Mouse (Mus musculus) bone marrow, adult 2 months (tissue): Measurements from ENCODE around the gene Msrb2. TPM values are rescaled to one million over a fixed set of nuclear protein-coding genes. Genes with fewer than 3 reads are reported as not detected.

Experiments
- H3K27ac ChIP-seq: fragments of 200-500 bp; 2 replicates; pipeline ENCODE4 v1.5.1; 2012; ENCODE audit warnings: low read depth, mild to moderate bottlenecking, control low read depth, inconsistent platforms, low read length; ENCODE audit not compliant: control insufficient read depth, poor library complexity, insufficient read depth
- H3K4me1 ChIP-seq: fragments of 200-500 bp; 2 replicates; pipeline ENCODE4 v1.6.1; 2011; ENCODE audit warnings: low read length; ENCODE audit not compliant: control insufficient read depth, insufficient read depth
- H3K4me3 ChIP-seq: fragments of 200-500 bp; replicated peaks from 2 replicates; pipeline ENCODE3; 2011; ENCODE audit warnings: mild to moderate bottlenecking, low read depth, low read length, control low read depth; ENCODE audit not compliant: control insufficient read depth
- CTCF ChIP-seq: fragments of 200-500 bp; IDR thresholded peaks from 2 replicates; pipeline ENCODE4 v1.5.1; 2011; ENCODE audit warnings: low read length, control low read depth; ENCODE audit not compliant: control insufficient read depth, insufficient read depth
- POLR2A ChIP-seq: fragments of 200-500 bp; IDR thresholded peaks from 2 replicates; pipeline ENCODE4 v1.6.1; 2011; ENCODE audit warnings: low read depth, mild to moderate bottlenecking, control low read depth, low read length, borderline replicate concordance; ENCODE audit not compliant: control insufficient read depth
- WGBS: fragments of 180-500 bp; shearing (Covaris S2); methylation state at CpG from one replicate; pipeline ENCODE4 v1.1.7; 2018; 5-methylcytosine and 5-hydroxymethylcytosine counted together
- polyA plus RNA-seq: library from polyadenylated mRNA; stranded (reverse); fragments of >200 nt; gene quantifications from 2 replicates; pipeline ENCODE4 v1.2.4, GENCODE M21; 2011; ENCODE audit warnings: low replicate concordance; ENCODE audit not compliant: missing spikeins, insufficient read depth, insufficient read length

Msrb2 gene
- polyA plus RNA-seq, 1 experiment: 19.6 TPM

DNA sequence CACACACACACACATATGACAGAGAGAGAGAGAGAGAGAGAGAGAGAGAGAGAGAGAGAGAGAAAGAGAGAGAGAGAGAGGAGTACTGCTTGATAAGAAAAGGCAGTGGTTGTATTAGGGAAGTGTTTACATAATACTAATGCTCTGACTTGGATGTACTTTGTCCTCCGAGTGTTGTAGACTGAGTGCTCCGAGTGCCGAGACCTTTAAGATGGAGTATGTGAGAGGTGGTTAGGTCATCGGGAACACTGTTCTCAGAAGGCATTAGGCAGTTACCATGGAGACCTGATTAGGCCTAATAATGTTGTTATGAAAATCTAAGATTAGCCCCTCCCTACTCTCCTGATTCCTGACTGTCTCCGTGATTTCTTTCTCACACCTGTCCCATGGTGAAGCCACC is 21.1 kb upstream of the Msrb2 start:
- Histone ChIP-seq H3K27ac (no peak overlapping the region), H3K4me1 (peaks cover 3% of the 10 kb centered on the region; the same call in 1 of the 2 replicates), H3K4me3 (no peak overlapping the region)
- TF ChIP-seq POLR2A: no peak
- 81% methylated on average over 5 of the region's 5 CpGs for WGBS

DNA sequence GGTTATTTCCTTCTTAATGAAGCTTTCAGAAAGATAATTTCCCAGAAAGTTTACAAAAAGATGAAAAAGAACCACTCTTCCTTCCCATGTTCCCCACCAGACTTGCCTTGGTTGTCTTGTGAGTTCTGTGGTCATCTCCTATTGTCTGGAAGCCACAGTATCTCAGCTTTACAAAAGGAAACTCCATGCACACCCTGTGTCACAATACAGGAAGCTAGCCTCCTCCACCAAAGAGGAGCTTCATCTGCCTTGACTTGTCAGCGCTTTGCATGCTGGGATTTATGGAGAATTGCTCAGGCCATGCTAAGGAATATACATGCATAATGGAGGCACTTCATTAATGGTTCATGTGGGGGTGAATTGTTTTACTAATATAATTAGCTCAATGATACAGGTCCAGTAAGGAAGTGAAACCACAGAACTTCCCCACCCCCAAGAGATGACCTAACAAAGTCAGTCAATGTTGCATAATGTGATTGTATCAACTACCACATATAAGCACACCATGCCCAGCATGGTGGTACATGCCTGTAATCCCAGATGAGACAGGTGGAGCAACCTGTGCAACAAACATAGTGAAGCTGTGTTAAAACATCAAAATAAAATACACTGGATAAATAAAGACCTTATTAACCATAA is 19.5 kb upstream of the Msrb2 start:
- Histone ChIP-seq H3K27ac (no peak overlapping the region), H3K4me3 (no peak overlapping the region), H3K4me1 (peaks cover 3% of the 10 kb centered on the region; the same call in 1 of the 2 replicates)
- WGBS: 65% methylated on average over 1 of the region's 1 CpGs
- no peak for TF ChIP-seq POLR2A
- TF ChIP-seq CTCF: no peak

DNA sequence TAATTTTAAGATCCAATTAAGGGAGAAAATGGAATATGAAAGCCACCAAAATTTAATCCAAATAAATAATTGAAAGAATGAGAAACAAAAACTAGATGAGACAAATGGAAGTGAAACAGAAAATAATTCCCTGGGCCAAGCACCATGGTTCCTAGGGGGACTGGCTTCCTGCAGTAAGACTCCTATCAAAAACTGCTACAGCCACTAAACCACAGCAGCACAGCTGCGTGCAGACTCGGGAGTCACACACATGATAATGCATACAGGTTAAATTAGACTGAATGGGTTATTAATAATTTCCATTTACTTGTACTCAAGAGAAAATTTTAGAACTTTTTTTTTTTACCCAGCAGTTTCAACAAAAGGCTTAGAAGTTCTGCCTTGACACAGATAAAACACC is 18.1 kb upstream of the Msrb2 start:
- H3K4me3 ChIP-seq: no peak overlapping the region
- TF ChIP-seq CTCF (no peak), POLR2A (no peak)
- WGBS: 18% methylated on average over 2 of the region's 2 CpGs
- peaks cover 3% of the 10 kb centered on the region; the same call in 1 of the 2 replicates for H3K4me1 ChIP-seq
- no peak overlapping the region for H3K27ac ChIP-seq

GRCm38 (mm10) chr2:19362880-19363279 is 8.4 kb upstream of the Msrb2 start:
- no peaks in the 10 kb centered on the region for H3K4me1 ChIP-seq
- no peak overlapping the region for H3K4me3 ChIP-seq
- no peak overlapping the region for H3K27ac ChIP-seq
- no peak for TF ChIP-seq POLR2A
- no peak for TF ChIP-seq CTCF
- 71% methylated on average over 1 of the region's 1 CpGs for WGBS

GRCm38 (mm10) chr2:19366426-19366825 is 4.8 kb upstream of the Msrb2 start:
- no peaks in the 10 kb centered on the region for H3K4me1 ChIP-seq
- TF ChIP-seq CTCF: no peak
- TF ChIP-seq POLR2A: no peak
- 69% methylated on average over 3 of the region's 3 CpGs for WGBS

DNA sequence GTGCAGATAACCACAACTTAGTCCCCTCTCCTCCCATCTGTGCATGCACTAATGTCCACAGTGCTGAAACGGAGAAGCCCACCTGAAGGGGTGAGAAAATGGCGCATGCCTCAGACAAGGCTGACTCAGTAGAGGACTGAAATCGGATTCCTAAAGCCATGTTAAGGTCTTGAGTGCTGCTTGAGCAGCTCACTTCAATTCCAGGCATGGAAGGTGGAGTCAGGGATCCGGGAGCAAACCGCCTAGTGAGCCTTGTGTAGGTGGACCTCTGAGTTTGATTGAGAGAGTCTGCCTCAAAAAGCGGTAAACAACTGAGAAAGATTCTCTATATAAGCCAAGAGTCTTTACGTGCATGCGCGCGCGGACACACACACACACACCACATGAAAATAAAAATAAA is 4.1 kb upstream of the Msrb2 start:
- Histone ChIP-seq H3K4me1 (no peaks in the 10 kb centered on the region; the same call in 1 of the 2 replicates), H3K4me3 (no peak overlapping the region), H3K27ac (no peak overlapping the region)
- TF ChIP-seq POLR2A (no peak), CTCF (no peak)
- 86% methylated on average over 11 of the region's 11 CpGs for WGBS

More at GRCm38 (mm10) chr2:19366426-19366825, 4.8 kb upstream of the Msrb2 start:
- H3K27ac ChIP-seq: no peak overlapping the region
- H3K4me3 ChIP-seq: no peak overlapping the region

DNA sequence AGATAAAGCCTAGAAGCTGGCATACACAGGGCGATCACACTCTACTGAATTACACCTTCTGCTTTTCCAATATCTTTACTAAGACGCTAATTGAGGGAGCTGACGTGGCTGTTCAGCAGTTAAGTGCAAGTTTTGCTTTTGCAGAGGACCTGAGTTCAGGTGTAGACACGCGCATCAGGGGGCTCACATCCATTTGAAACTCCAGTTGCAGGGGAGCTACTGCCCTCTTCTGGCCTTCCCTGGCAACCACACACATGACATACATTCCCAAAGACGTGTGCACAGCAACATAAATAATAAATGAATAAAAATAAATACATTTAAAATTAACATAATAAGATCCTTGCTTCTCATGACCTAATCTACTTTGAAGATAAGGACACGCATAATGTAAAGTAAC is 2.5 kb downstream of the Msrb2 start:
- Histone ChIP-seq H3K4me3 (no peak overlapping the region), H3K27ac (no peak overlapping the region), H3K4me1 (no peaks in the 10 kb centered on the region; the same call in 1 of the 2 replicates)
- TF ChIP-seq CTCF: peak; percentile 59
- no peak for TF ChIP-seq POLR2A
- WGBS: 75% methylated on average over 7 of the region's 7 CpGs

- Histone ChIP-seq H3K27ac (no peak overlapping the region), H3K4me3 (no peak overlapping the region), H3K4me1 (peaks cover 6% of the 10 kb centered on the region)
- TF ChIP-seq POLR2A (no peak), CTCF (no peak)
- 63% methylated on average over 2 of the region's 2 CpGs for WGBS
Observed at GRCm38 (mm10) chr2:19380446-19380950, 9.3 kb downstream of the Msrb2 start.

GRCm38 (mm10) chr2:19380986-19381385 is 9.7 kb downstream of the Msrb2 start:
- TF ChIP-seq CTCF (no peak), POLR2A (no peak)
- H3K4me3 ChIP-seq: no peak overlapping the region
- no peak overlapping the region for H3K27ac ChIP-seq
- 45% methylated on average over 2 of the region's 2 CpGs for WGBS
- H3K4me1 ChIP-seq: peaks cover 6% of the 10 kb centered on the region
